Mouse (Mus musculus) stomach, embryonic 15.5 days (tissue): ENCODE measurements at regions not wholly inside any gene's neighbourhood (a gene's known extent, or its start where the extent isn't known, plus 50 kb on each side); places are given as distances from the start of the nearest gene placed in this dataset.
A peak's percentile ranks its signal among the peaks of the same experiment; 100 is the strongest.

Experiments used
- ATAC-seq: fragments of 200-750 bp; cut with Nextera tagmentation; 2 replicates; pipeline ENCODE4 v1.8.0; 2017; ENCODE audit warnings: low read depth, moderate number of reproducible peaks, moderate TSS enrichment; ENCODE audit not compliant: insufficient read depth, low FRiP score
- H3K27ac ChIP-seq: fragments of 300-500 bp; sonication (generic); 2 replicates; pipeline ENCODE4 v1.5.1; 2015; ENCODE audit warnings: mild to moderate bottlenecking, inconsistent platforms
- H3K27me3 ChIP-seq: fragments of 300-500 bp; sonication (generic); replicated peaks from 2 replicates; pipeline ENCODE4 v1.6.1; 2015; ENCODE audit warnings: inconsistent platforms
- H3K36me3 ChIP-seq: fragments of 300-500 bp; sonication (generic); 2 replicates; pipeline ENCODE4 v1.6.1; 2015; ENCODE audit warnings: inconsistent platforms
- H3K4me1 ChIP-seq: fragments of 300-500 bp; sonication (generic); 2 replicates; pipeline ENCODE4 v1.6.1; 2015; ENCODE audit warnings: inconsistent platforms
- H3K4me2 ChIP-seq: fragments of 300-500 bp; sonication (generic); 2 replicates; pipeline ENCODE4 v1.6.1; 2015; ENCODE audit warnings: mild to moderate bottlenecking, inconsistent platforms
- H3K4me3 ChIP-seq: fragments of 300-500 bp; sonication (generic); replicated peaks from 2 replicates; pipeline ENCODE4 v1.5.1; 2015; ENCODE audit warnings: inconsistent platforms
- H3K9ac ChIP-seq: fragments of 300-500 bp; sonication (generic); 2 replicates; pipeline ENCODE4 v1.6.1; 2015; ENCODE audit warnings: inconsistent platforms
- H3K9me3 ChIP-seq: fragments of 300-500 bp; sonication (generic); 2 replicates; pipeline ENCODE4 v1.6.1; 2016; ENCODE audit warnings: inconsistent platforms
- WGBS: fragments of 180-500 bp; shearing (Covaris S2); methylation state at CpG from one replicate; pipeline ENCODE4 v1.1.7; 2015; 5-methylcytosine and 5-hydroxymethylcytosine counted together

- peaks cover 38% of the 10 kb centered on the region for H3K36me3 ChIP-seq
- no peaks in the 10 kb centered on the region for H3K27me3 ChIP-seq
- no peak for ATAC-seq
Observed at GRCm38 (mm10) chr17:47317651-47318050, 51.0 kb upstream of the Mrps10 start.

DNA sequence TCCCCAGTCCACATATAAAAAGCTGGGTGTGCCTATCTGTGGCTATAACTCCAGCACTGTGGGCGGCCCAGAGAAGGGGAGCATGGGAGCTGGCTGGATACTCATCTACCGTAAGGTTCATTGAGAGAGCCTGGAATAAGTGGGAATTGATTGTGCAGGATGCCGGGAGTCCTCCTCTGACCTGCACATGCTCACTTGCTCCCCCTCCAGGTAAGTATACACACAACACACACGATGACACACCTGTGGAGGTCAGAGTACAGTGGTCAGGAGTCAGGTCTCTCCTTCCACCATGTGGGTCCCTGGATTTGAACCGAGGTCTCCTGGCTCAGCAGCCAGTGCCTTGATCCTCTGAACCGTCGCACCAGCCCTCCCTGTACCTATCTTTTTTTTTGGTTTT, 55.5 kb upstream of the Mrps10 start:
- 88% methylated on average over 7 of the region's 7 CpGs for WGBS
- no peak overlapping the region for H3K4me2 ChIP-seq
- no peak for ATAC-seq
- H3K27ac ChIP-seq, result no peak overlapping the region
- no peaks in the 10 kb centered on the region for H3K9me3 ChIP-seq
- no peaks in the 10 kb centered on the region for H3K27me3 ChIP-seq
- H3K9ac ChIP-seq, result no peak overlapping the region
- H3K36me3 ChIP-seq, result peaks cover 27% of the 10 kb centered on the region
- no peak overlapping the region for H3K4me3 ChIP-seq
- no peaks in the 10 kb centered on the region for H3K4me1 ChIP-seq

More at GRCm38 (mm10) chr17:47317651-47318050, 51.0 kb upstream of the Mrps10 start:
- Histone ChIP-seq H3K9ac (no peak overlapping the region), H3K27ac (no peak overlapping the region), H3K9me3 (no peaks in the 10 kb centered on the region), H3K4me1 (no peaks in the 10 kb centered on the region), H3K4me3 (no peak overlapping the region), H3K4me2 (no peak overlapping the region)
- 86% methylated on average over 11 of the region's 11 CpGs for WGBS

DNA sequence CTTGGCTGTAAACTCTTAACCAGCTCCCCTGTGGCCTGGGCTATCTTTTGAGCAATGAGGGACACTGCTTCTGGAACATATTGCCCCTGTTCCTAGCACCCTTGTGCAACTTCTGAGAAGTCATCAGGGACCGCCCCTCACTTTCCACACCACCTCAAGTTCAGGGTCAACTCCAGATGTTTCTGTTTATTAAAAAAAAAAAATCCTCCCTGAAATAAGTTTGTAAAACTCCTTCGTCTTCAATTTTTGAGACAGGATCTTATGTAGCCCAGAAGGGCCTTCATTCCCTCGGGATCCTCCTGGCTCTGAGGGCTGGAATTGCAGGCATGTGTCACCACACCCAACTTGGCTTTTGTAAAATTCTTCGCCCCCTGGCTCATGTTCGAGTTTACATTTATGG, 57.4 kb upstream of the Mrps10 start:
- Histone ChIP-seq H3K4me1 (no peaks in the 10 kb centered on the region), H3K27ac (no peak overlapping the region), H3K9me3 (no peaks in the 10 kb centered on the region), H3K4me3 (no peak overlapping the region), H3K9ac (no peak overlapping the region), H3K4me2 (no peak overlapping the region), H3K36me3 (peaks cover 22% of the 10 kb centered on the region), H3K27me3 (no peaks in the 10 kb centered on the region)
- 57% methylated on average over 5 of the region's 5 CpGs for WGBS
- no peak for ATAC-seq

DNA sequence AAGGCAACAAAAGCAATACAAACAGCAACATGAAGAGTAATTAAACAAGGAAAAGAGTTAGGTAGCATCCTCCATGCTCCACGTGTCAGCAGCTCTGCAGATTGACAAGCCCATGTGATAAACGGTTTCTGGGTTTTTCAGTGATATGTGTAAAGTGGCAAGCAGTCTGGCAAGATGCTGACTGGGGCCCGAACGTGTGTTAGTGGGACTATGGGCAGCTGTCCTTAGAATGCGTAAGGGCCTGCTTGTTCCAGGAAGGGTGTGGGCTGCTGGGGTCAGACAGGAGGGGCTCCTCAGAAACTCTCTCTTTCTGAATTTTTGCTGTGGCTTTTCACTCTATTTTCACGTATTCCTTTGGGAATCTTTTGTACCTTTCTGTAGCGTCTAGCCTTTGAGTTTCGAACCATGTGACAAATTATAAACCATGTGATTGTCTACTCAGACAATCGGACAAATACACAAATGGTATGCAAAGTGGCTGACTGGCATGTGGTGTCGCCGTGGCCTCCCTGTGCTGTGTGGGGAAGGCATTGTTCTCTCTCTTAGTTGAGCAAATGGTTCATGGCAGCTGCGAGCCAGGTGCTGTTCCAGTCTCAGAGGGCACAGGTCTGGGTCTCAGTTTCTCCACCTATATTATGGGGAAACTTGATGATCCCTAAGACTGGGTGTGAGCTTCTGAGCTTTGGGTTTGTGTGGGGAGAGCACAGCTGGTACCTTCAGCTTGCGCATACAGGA, 62.5 kb upstream of the Mrps10 start:
- 74% methylated on average over 13 of the region's 13 CpGs for WGBS
- Histone ChIP-seq H3K27ac (no peak overlapping the region), H3K4me3 (no peak overlapping the region), H3K27me3 (no peaks in the 10 kb centered on the region), H3K9ac (no peak overlapping the region), H3K4me1 (peaks cover 7% of the 10 kb centered on the region; the same call in 1 of the 2 replicates), H3K36me3 (no peaks in the 10 kb centered on the region), H3K9me3 (no peaks in the 10 kb centered on the region), H3K4me2 (no peak overlapping the region)
- ATAC-seq, result no peak

- no peaks in the 10 kb centered on the region for H3K36me3 ChIP-seq
- H3K4me2 ChIP-seq, result no peak overlapping the region
- H3K4me3 ChIP-seq, result no peak overlapping the region
- no peak overlapping the region for H3K27ac ChIP-seq
- no peak for ATAC-seq
- WGBS, result 54% methylated on average over 8 of the region's 8 CpGs
- H3K9me3 ChIP-seq, result no peaks in the 10 kb centered on the region
- no peaks in the 10 kb centered on the region for H3K27me3 ChIP-seq
- peaks cover 7% of the 10 kb centered on the region; the same call in 1 of the 2 replicates for H3K4me1 ChIP-seq
- no peak overlapping the region for H3K9ac ChIP-seq
Observed at GRCm38 (mm10) chr17:47304463-47305199, 64.1 kb upstream of the Mrps10 start.

DNA sequence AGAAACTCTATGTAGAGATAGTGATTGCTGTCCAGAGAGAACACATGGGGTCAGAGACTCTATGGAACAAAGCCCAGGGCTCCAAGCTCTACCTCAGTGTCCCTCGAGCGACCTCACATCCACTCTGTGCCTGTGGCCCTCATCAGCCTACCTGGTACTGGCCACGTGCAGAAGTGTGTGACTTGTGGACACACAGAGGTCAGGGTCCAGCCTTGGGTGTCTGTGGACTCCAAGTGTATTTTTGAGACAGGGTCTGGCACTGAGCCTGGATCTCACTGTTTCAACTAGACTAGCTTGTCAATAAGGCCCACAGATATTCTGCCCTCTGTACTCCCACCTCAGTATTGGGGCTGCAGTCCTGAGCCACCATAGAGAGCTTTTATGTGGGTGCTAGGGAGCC, 65.1 kb upstream of the Mrps10 start:
- WGBS, result 90% methylated on average over 3 of the region's 3 CpGs
- H3K27me3 ChIP-seq, result no peaks in the 10 kb centered on the region
- H3K4me2 ChIP-seq, result no peak overlapping the region
- ATAC-seq, result no peak
- no peak overlapping the region for H3K27ac ChIP-seq
- peaks cover 7% of the 10 kb centered on the region; the same call in 1 of the 2 replicates for H3K4me1 ChIP-seq
- no peaks in the 10 kb centered on the region for H3K36me3 ChIP-seq
- no peaks in the 10 kb centered on the region for H3K9me3 ChIP-seq
- no peak overlapping the region for H3K4me3 ChIP-seq
- H3K9ac ChIP-seq, result no peak overlapping the region

DNA sequence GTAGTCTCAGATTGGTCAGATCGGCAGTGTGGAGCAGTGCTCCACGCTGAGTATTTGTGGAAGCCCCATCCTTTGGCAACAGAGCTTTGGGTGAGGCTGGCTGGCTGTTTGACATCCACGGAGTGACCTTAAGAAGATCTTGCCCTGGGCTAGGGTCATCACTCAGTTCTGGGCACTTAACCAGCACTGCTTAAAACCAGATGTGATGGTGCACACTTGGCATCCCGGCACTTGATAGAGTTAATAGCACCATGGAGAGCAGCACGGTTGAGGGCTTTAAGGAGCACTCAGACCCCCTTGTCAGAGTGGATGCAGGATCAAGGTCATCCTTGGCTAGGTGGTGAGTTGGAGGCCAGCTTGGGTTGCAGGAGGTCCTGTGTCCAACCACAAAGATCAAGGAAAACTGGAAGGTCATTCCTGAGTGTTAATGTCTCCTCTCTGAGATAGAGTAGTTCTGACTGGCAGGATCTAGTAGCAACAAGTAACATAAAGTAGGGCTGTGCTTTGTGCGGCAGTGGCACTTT, 70.2 kb upstream of the Mrps10 start:
- WGBS, result 88% methylated on average over 6 of the region's 6 CpGs
- Histone ChIP-seq H3K4me3 (no peak overlapping the region), H3K4me2 (no peak overlapping the region), H3K27ac (no peak overlapping the region), H3K9ac (no peak overlapping the region), H3K27me3 (no peaks in the 10 kb centered on the region), H3K36me3 (no peaks in the 10 kb centered on the region; the same call in 1 of the 2 replicates), H3K9me3 (no peaks in the 10 kb centered on the region), H3K4me1 (peaks cover 26% of the 10 kb centered on the region)
- ATAC-seq, result no peak

DNA sequence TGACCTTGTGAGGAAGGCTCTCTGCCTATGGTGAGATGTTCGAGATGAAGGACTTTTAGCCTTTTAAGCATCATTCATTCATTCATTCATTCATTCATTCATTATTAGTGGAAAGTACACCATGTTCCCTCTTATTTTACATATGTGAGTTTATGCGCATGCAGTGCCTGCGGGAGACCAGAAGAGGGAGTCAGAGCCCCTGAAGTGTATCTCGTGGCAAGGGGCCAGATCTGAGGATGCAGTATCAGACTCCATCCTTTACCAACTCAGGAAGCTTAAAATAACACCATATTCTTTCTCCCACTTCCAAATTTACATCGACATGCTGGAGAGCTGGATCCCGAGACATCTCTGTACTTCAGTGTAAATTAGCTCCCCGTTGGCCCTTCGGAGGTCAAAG, 70.7 kb upstream of the Mrps10 start:
- no peak for ATAC-seq
- Histone ChIP-seq H3K4me3 (no peak overlapping the region), H3K36me3 (no peaks in the 10 kb centered on the region; the same call in 1 of the 2 replicates), H3K4me1 (peaks cover 31% of the 10 kb centered on the region), H3K27ac (no peak overlapping the region), H3K27me3 (no peaks in the 10 kb centered on the region), H3K9ac (no peak overlapping the region), H3K4me2 (no peak overlapping the region), H3K9me3 (no peaks in the 10 kb centered on the region)
- 87% methylated on average over 8 of the region's 8 CpGs for WGBS

DNA sequence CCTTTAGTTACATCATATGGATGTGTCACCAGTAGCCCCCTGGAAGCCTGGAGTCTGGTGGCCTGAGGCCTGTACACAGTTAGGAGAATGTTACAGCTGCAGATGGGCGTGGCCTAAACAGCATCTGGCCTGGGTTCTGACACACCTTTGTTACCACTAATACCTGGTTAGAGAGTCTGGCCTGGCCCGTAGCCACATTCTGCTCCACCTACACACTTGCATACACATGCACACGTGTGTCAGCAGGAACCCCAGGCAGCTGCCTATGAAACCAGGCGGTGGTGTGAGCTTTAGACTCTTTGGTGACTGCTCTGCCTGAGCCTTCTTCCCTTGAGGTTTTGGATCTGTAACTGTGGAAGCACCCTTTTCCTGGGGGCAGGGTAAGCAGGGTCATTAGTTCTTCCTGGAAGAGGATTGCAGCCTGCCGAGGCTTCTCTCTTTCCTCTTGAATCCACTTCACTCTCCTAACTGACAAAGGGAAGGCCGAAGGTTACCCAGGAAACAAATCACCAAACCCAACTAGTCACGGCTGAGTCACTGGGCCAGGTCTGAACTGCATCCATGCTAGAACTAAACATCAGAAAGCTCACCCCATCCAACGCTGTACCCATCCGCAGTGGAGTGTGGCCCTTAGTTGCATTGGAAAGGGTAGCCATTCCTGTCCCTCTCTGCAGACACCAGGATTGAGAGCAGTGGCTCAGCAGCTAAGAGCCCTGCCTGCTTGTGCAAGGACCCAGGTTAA, 71.8 kb upstream of the Mrps10 start:
- no peaks in the 10 kb centered on the region for H3K9me3 ChIP-seq
- no peak for ATAC-seq
- no peaks in the 10 kb centered on the region for H3K27me3 ChIP-seq
- 79% methylated on average over 9 of the region's 9 CpGs for WGBS
- no peak overlapping the region for H3K4me2 ChIP-seq
- H3K9ac ChIP-seq, result no peak overlapping the region
- H3K4me1 ChIP-seq, result peaks cover 32% of the 10 kb centered on the region
- H3K27ac ChIP-seq, result no peak overlapping the region
- no peak overlapping the region for H3K4me3 ChIP-seq
- H3K36me3 ChIP-seq, result no peaks in the 10 kb centered on the region; the same call in 1 of the 2 replicates

- Histone ChIP-seq H3K4me2 (0 out of 2 replicates have a peak overlapping the region, but pooled peaks have one; percentile 0), H3K4me3 (no peak overlapping the region), H3K9me3 (no peaks in the 10 kb centered on the region), H3K9ac (no peak overlapping the region), H3K36me3 (no peaks in the 10 kb centered on the region; the same call in 1 of the 2 replicates), H3K27me3 (no peaks in the 10 kb centered on the region), H3K27ac (peak overlapping the region; percentile 68), H3K4me1 (peaks cover 32% of the 10 kb centered on the region)
- WGBS, result 31% methylated on average over 17 of the region's 17 CpGs
- ATAC-seq, result peak; percentile 13; the same call in 1 of the 2 replicates
Observed at GRCm38 (mm10) chr17:47295315-47296011, 73.2 kb upstream of the Mrps10 start.

DNA sequence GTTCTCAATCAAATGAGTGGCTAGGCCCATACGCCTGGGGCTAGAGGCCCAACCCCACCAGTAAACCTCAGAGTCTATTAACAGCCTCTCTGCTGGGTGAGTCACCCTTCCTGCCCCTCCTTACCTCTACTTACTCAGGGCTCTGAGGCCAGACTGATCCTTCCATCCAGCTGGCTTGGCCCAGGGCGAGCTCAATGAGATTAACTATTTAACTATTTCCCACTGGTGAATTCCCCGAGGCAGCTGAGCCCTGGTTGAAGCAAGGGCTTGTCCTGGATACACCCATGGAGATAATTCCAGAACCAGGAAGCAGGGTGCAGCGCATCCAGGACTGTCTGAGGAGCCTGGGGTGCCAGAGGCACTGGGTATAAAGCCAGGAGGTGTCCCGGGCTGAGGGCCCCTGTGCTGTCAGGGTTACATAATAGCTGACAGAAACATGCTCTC, 74.6 kb upstream of the Mrps10 start:
- H3K27ac ChIP-seq, result peak overlapping the region; percentile 68
- ATAC-seq, result peak; percentile 85

More for the DNA sequence above, 74.6 kb upstream of the Mrps10 start:
- no peak overlapping the region for H3K4me3 ChIP-seq
- H3K4me1 ChIP-seq, result peaks cover 32% of the 10 kb centered on the region
- H3K36me3 ChIP-seq, result no peaks in the 10 kb centered on the region; the same call in 1 of the 2 replicates
- no peaks in the 10 kb centered on the region for H3K9me3 ChIP-seq
- H3K9ac ChIP-seq, result no peak overlapping the region
- no peak overlapping the region for H3K4me2 ChIP-seq
- WGBS, result 19% methylated on average over 5 of the region's 5 CpGs
- no peaks in the 10 kb centered on the region for H3K27me3 ChIP-seq
